Mouse (Mus musculus): ENCODE measurements at regions not wholly inside any gene's neighbourhood (a gene's known extent, or its start where the extent isn't known, plus 50 kb on each side); places are given as distances from the start of the nearest gene placed in this dataset.

DNA sequence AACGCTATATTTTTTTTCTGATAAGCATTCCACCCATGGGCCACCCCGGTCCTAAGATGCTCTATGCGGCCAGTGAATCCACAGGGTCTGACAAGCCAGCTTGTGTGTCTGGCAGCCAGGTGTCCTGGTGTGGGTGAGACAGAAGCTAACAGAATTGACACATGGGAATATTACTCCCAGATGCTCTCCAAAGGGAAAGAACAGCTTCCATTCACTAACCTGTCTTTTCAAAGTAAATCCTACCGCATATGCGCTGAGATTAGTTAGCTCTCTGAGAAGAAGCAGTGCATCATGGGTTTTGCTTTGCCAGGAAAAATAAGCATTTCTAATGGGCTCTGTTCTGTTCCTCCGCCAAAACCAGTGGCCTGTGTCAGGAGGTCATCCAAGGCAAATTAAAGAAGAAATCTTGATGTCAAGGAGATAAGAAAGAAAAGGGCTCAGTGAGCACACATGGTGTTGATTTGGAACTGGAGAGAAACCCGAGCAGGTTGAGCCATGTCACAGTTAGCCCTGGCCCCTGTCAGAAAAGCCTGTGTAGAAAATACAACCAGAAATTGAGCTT, 498.4 kb upstream of the Marcks start:
- TF ChIP-seq CTCF (IDR thresholded peaks at IDR 0.05; ENCODE audit: borderline replicate concordance, control insufficient read depth, extremely low read depth, insufficient read depth, low read length, poor library complexity) (no peak), POLR2A (IDR thresholded peaks at IDR 0.05; ENCODE audit: control insufficient read depth, extremely low read depth, insufficient read depth, low read length, poor library complexity) (no peak)

Measured in thymus, adult 2 months (tissue).